Mouse (Mus musculus) lung, adult 2 months (tissue): ENCODE data around the gene Rpia.

Experiments
- CTCF ChIP-seq: fragments of 200-500 bp; IDR thresholded peaks from 2 replicates; pipeline ENCODE4 v1.5.1; 2011; ENCODE audit warnings: mild to moderate bottlenecking, low read length, control low read depth; ENCODE audit not compliant: insufficient read depth
- POLR2A ChIP-seq: fragments of 200-500 bp; IDR thresholded peaks from 2 replicates; pipeline ENCODE4 v1.6.1; 2011; ENCODE audit warnings: low read depth, mild to moderate bottlenecking, control low read depth, low read length, borderline replicate concordance; ENCODE audit errors: extremely low read depth

DNA sequence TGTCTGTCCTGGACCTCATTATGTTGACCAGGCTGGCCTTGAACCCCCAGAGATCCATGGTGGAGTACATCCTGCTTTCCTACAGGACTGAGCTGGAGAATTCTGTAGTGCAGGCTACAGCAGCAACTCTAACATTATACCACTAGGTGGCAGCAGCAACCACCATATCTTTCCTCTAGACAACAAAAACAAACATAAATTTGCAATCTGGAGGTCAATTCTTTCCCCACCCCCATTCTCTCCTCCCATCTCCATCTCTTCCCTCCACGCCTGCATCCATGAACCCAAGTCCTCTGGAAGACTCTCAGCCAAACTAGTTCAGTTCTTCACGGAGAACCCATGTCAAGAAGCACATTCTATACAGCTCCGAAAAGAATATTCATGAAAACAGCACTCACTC lies 12.6 kb upstream of the Rpia start:
- TF ChIP-seq POLR2A (no peak), CTCF (peak; percentile 18; the same call in 1 of the 2 replicates)
